Mouse (Mus musculus) ES-E14 (cell line): Measurements from ENCODE around the gene Klhdc3.

Experiments used
- HCFC1 ChIP-seq: IDR thresholded peaks from 2 replicates; pipeline ENCODE4 v1.6.1; 2012; ENCODE audit warnings: low read length, inconsistent platforms, borderline replicate concordance; ENCODE audit not compliant: insufficient read depth
- MAFK ChIP-seq: IDR thresholded peaks from 2 replicates; pipeline ENCODE4 v1.6.1; 2014; ENCODE audit warnings: mild to moderate bottlenecking, low read depth, low read length, inconsistent platforms; ENCODE audit not compliant: insufficient read depth

DNA sequence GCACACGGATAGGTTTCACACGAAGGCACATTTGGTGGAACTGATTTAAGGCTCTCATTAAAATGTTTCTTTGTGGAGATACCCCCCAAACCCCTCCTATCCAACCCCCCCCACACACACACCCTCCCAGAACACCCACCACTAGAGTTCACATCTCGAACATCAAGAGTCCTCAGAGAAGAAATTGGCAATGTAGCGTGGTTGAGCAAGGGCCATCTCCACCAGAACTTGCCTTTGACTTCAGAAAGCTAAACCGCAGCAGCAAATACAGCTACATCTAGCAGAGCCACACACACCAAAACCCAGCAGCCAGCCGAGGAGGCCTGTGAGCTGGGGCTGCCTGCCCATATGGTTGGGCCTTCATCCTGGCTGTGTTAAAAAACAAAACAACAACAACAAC lies 53.3 kb downstream of the Klhdc3 start:
- TF ChIP-seq MAFK (no peak), HCFC1 (no peak)
